Mouse (Mus musculus): Measurements from ENCODE around the gene Mthfd1.

DNA sequence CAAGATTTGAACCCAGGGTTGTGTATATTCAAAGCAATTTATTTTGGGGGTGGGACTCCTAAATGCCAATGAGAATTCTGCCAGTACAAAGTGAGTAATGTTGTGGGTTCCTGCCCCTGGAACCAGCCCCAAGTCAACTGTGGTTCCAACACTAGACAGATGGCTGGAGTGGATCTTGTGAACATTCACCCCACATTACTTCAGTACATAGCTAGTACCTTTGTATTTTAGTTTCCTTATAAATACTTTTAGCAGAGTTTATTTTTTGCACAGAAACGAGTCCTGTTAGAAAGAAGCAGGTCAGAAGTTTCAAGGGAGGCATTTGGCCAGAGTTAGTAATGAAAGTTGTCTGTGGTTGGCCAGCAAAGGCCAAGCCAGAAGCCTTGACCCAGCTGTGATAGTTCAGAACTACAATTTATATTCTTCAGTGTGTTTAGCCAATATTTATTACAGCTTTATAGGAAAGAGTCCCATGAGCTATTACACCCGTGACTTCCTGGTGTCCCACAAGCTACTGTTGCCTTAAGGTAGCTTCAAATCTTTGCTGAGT lies 26.1 kb downstream of the Mthfd1 start:
- TF ChIP-seq ZC3H11A (IDR thresholded peaks at IDR 0.05; ENCODE audit: borderline replicate concordance, low read depth, low read length) (no peak), CHD2 (IDR thresholded peaks at IDR 0.05; ENCODE audit: low read depth, low read length) (no peak), ZNF384 (IDR thresholded peaks at IDR 0.05; ENCODE audit: low read depth, low read length) (no peak), HCFC1 (IDR thresholded peaks at IDR 0.05; ENCODE audit: borderline replicate concordance, insufficient read depth, low read length) (no peak), MAFK (IDR thresholded peaks at IDR 0.05; ENCODE audit: insufficient read depth, low read depth, low read length) (no peak)

Measured in ES-E14 (cell line).